Mouse (Mus musculus): ENCODE results near the gene Alppl2. TPM values are rescaled to one million over a fixed set of nuclear protein-coding genes. Genes with fewer than 3 reads are reported as not detected.

The Alppl2 gene
- total RNA-seq, 2 experiments from 2014 or later = not detected

GRCm38 (mm10) chr1:87050072-87050471 is 39.7 kb downstream of the Alppl2 start:
- DNase-seq = no peak

- DNase-seq = peak; percentile 73 to 77
These were observed 47.8 kb downstream of the Alppl2 start for GRCm38 (mm10) chr1:87041814-87042438.

GRCm38 (mm10) chr1:87041119-87041518 is 48.6 kb downstream of the Alppl2 start:
- DNase-seq = peak; percentile 52 to 68

- no peak for DNase-seq
These were observed 51.2 kb downstream of the Alppl2 start for GRCm38 (mm10) chr1:87038477-87039070.

Other genes with a start within 250 kb of the Alppl2 start
- gene Alpi, start 11.7 kb upstream of the Alppl2 start, total RNA-seq (2021) = not detected
- gene Akp3, start 35.0 kb upstream of the Alppl2 start, total RNA-seq (2021) = not detected
- 1 to 10 TPM; 1.3 to 2.4 TPM for gene Ecel1, start 66.6 kb upstream of the Alppl2 start, total RNA-seq (2021)
- under 1 TPM in 1 of 2 experiments, not detected in 1; 0.15 TPM for gene Prss56, start 93.4 kb upstream of the Alppl2 start, total RNA-seq (2021)
- gene Chrnd, start 100.7 kb upstream of the Alppl2 start, total RNA-seq (2021) = not detected
- not detected for gene Chrng, start 114.7 kb upstream of the Alppl2 start, total RNA-seq (2021)
- 10 to 100 TPM; 58.2 to 60.3 TPM for gene Eif4e2, start 124.0 kb upstream of the Alppl2 start, total RNA-seq (2021)
- gene Efhd1, start 174.4 kb upstream of the Alppl2 start, total RNA-seq (2021) = 10 to 100 TPM; 17.1 to 17.9 TPM
- gene Gigyf2, start 237.1 kb upstream of the Alppl2 start, total RNA-seq (2021) = 100 to 1,000 TPM; 121 to 130 TPM